ENCODE assay signal across 17 mouse cellular contexts in genomic region chr14:60599044-60599443, GRCm38 (mm10). TPM values are rescaled to one million over a fixed set of nuclear protein-coding genes. Genes with fewer than 3 reads are reported as not detected.
DNase-seq lines count a peak whose midpoint lies in the region; ATAC-seq and TF ChIP-seq lines count a peak whose summit lies in the region.
"Had no signal": no experiment of that assay in that cellular context is flagged by ENCODE, and none has a peak within 500 bp of the region (broad histone marks: within the 10 kb centered on the region; RNA-seq: fewer than 3 reads in every experiment).

No protein-coding gene starts in this region.

- H3K27me3 ChIP-seq in embryonic facial prominence, embryonic 13.5 days: no peaks in the 10 kb centered on the region
- H3K27me3 ChIP-seq in embryonic facial prominence, embryonic 10.5 days (replicated peaks; ENCODE audit: low read depth, poor library complexity, severe bottlenecking): no peaks in the 10 kb centered on the region
- no peaks in the 10 kb centered on the region for H3K27me3 ChIP-seq in lung, embryonic 15.5 days
- no peaks in the 10 kb centered on the region for H3K27me3 ChIP-seq in stomach, embryonic 15.5 days (replicated peaks)
- H3K27me3 ChIP-seq in hindbrain, postnatal 0 days (ENCODE audit: insufficient read depth, low read length): no peaks in the 10 kb centered on the region
- H3K27me3 ChIP-seq: limb, embryonic 15.5 days; Patski had no signal

- H3K27ac ChIP-seq in embryonic facial prominence, embryonic 13.5 days: peak overlapping the region; percentile 39; the same call in 1 of the 2 replicates
- no peak overlapping the region for H3K27ac ChIP-seq in embryonic facial prominence, embryonic 10.5 days (replicated peaks)
- peak overlapping the region; percentile 70 for H3K27ac ChIP-seq in lung, embryonic 15.5 days
- peak overlapping the region; percentile 68; the same call in 1 of the 2 replicates for H3K27ac ChIP-seq in stomach, embryonic 15.5 days
- no peak overlapping the region for H3K27ac ChIP-seq in hindbrain, postnatal 0 days
- H3K27ac ChIP-seq: limb, embryonic 15.5 days; macrophage had no signal

- no peak overlapping the region for H3K9ac ChIP-seq in embryonic facial prominence, embryonic 13.5 days
- H3K9ac ChIP-seq in lung, embryonic 15.5 days: no peak overlapping the region
- no peak overlapping the region for H3K9ac ChIP-seq in stomach, embryonic 15.5 days
- H3K9ac ChIP-seq in hindbrain, postnatal 0 days (replicated peaks; ENCODE audit: low read length): no peak overlapping the region
- H3K9ac ChIP-seq: limb, embryonic 15.5 days had no signal

- DNase-seq in embryonic facial prominence, embryonic 10.5 days (ENCODE audit: low spot score): no peak
- DNase-seq in lung, postnatal 10 days: no peak
- peak; percentile 17 to 27 for DNase-seq in kidney, adult 8-10 months
- no peak for DNase-seq in hindbrain, postnatal 0 days (ENCODE audit: low spot score)
- DNase-seq in adrenal gland, adult (ENCODE audit: inconsistent age in 2 of 2, low spot score in 1 of 2): no peak
- DNase-seq: adrenal gland, adult 2 months; cerebellum, adult 9-11 months; layer of hippocampus, adult 9-11 months; midbrain, embryonic 14.5 days; right cerebral cortex, postnatal 25 days; thymus, postnatal 4 days had no signal

- H3K4me2 ChIP-seq in embryonic facial prominence, embryonic 13.5 days: no peak overlapping the region
- H3K4me2 ChIP-seq in lung, embryonic 15.5 days: no peak overlapping the region
- H3K4me2 ChIP-seq in stomach, embryonic 15.5 days: no peak overlapping the region
- H3K4me2 ChIP-seq in hindbrain, postnatal 0 days (ENCODE audit: low read depth, low read length): no peak overlapping the region
- H3K4me2 ChIP-seq: limb, embryonic 15.5 days had no signal

- peaks cover 8% of the 10 kb centered on the region for H3K4me1 ChIP-seq in embryonic facial prominence, embryonic 13.5 days
- peaks cover 17% of the 10 kb centered on the region for H3K4me1 ChIP-seq in embryonic facial prominence, embryonic 10.5 days
- H3K4me1 ChIP-seq in lung, embryonic 15.5 days: peaks cover 26% of the 10 kb centered on the region
- peaks cover 12% of the 10 kb centered on the region; the same call in 1 of the 2 replicates for H3K4me1 ChIP-seq in stomach, embryonic 15.5 days
- no peaks in the 10 kb centered on the region for H3K4me1 ChIP-seq in hindbrain, postnatal 0 days (ENCODE audit: insufficient read depth, low read length)

- no peaks in the 10 kb centered on the region for H3K36me3 ChIP-seq in embryonic facial prominence, embryonic 13.5 days
- H3K36me3 ChIP-seq in embryonic facial prominence, embryonic 10.5 days (replicated peaks): no peaks in the 10 kb centered on the region
- no peaks in the 10 kb centered on the region for H3K36me3 ChIP-seq in lung, embryonic 15.5 days
- no peaks in the 10 kb centered on the region for H3K36me3 ChIP-seq in stomach, embryonic 15.5 days
- H3K36me3 ChIP-seq in hindbrain, postnatal 0 days (ENCODE audit: insufficient read depth, low read length): no peaks in the 10 kb centered on the region
- H3K36me3 ChIP-seq: limb, embryonic 15.5 days had no signal

- H3K9me3 ChIP-seq in embryonic facial prominence, embryonic 13.5 days: no peaks in the 10 kb centered on the region
- no peaks in the 10 kb centered on the region for H3K9me3 ChIP-seq in embryonic facial prominence, embryonic 10.5 days
- H3K9me3 ChIP-seq in lung, embryonic 15.5 days: no peaks in the 10 kb centered on the region
- no peaks in the 10 kb centered on the region for H3K9me3 ChIP-seq in stomach, embryonic 15.5 days
- no peaks in the 10 kb centered on the region for H3K9me3 ChIP-seq in hindbrain, postnatal 0 days (ENCODE audit: low read length)
- H3K9me3 ChIP-seq: limb, embryonic 15.5 days had no signal

- ATAC-seq in embryonic facial prominence, embryonic 13.5 days (ENCODE audit: insufficient number of reproducible peaks, insufficient read depth, low FRiP score, low TSS enrichment, low read depth): no peak
- ATAC-seq in lung, embryonic 15.5 days (ENCODE audit: borderline replicate concordance, extremely low read depth, low FRiP score, low TSS enrichment): no peak
- no peak for ATAC-seq in stomach, embryonic 15.5 days (ENCODE audit: insufficient read depth, low FRiP score, low read depth)
- ATAC-seq in hindbrain, postnatal 0 days: no peak
- ATAC-seq: Patski had no signal

- TF ChIP-seq CTCF in hindbrain, postnatal 0 days (IDR thresholded peaks at IDR 0.05; ENCODE audit: low read depth): no peak

- 73% methylated on average over 2 of the region's 2 CpGs for WGBS in embryonic facial prominence, embryonic 13.5 days
- WGBS in embryonic facial prominence, embryonic 10.5 days: 77% methylated on average over 2 of the region's 2 CpGs
- WGBS in lung, embryonic 15.5 days: 39% methylated on average over 2 of the region's 2 CpGs
- 64% methylated on average over 2 of the region's 2 CpGs for WGBS in stomach, embryonic 15.5 days
- WGBS in hindbrain, postnatal 0 days: 88% methylated on average over 2 of the region's 2 CpGs

- no peak overlapping the region for H3K4me3 ChIP-seq in embryonic facial prominence, embryonic 13.5 days
- H3K4me3 ChIP-seq in embryonic facial prominence, embryonic 10.5 days: no peak overlapping the region
- H3K4me3 ChIP-seq in lung, embryonic 15.5 days: no peak overlapping the region
- no peak overlapping the region for H3K4me3 ChIP-seq in stomach, embryonic 15.5 days (replicated peaks)
- H3K4me3 ChIP-seq in hindbrain, postnatal 0 days (ENCODE audit: low read length): no peak overlapping the region
- H3K4me3 ChIP-seq: limb, embryonic 15.5 days had no signal

RNA-seq across cellular contexts. Expression of gene Spata13, which starts 34.8 kb away (rescaled TPM):
- polyA plus RNA-seq in embryonic facial prominence, embryonic 13.5 days (2015; fragmentation: Nextera tagmentation; extraction: Ambion mirVana): 15.8 and 17.8 TPM in 2 replicates
- 28.2 and 39.6 TPM in 2 replicates for polyA plus RNA-seq in embryonic facial prominence, embryonic 10.5 days (2016; fragmentation: Nextera tagmentation; extraction: Ambion mirVana)
- 16.1 and 18.1 TPM in 2 replicates for polyA plus RNA-seq in lung, embryonic 15.5 days (2015; fragmentation: Nextera tagmentation; extraction: Ambion mirVana)
- polyA plus RNA-seq in stomach, embryonic 15.5 days (2015; fragmentation: Nextera tagmentation; extraction: Ambion mirVana): 21.5 and 28.6 TPM in 2 replicates
- total RNA-seq in hindbrain, postnatal 0 days (2014; rRNA removed): 34.1 and 39.8 TPM in 2 replicates
- polyA plus RNA-seq in hindbrain, postnatal 0 days (2015; fragmentation: Nextera tagmentation; extraction: Ambion mirVana): 16.5 and 17.0 TPM in 2 replicates

Comparison
In these comparisons a context has a peak if more than half of its experiments do, and no peak if none do; other contexts are left out.
1. H3K27ac ChIP-seq: peak in embryonic facial prominence, embryonic 13.5 days (single experiment), lung, embryonic 15.5 days (single experiment) and stomach, embryonic 15.5 days (single experiment); none in embryonic facial prominence, embryonic 10.5 days (single experiment) and hindbrain, postnatal 0 days (single experiment).
2. DNase-seq: peak in kidney, adult 8-10 months (2 of 2); none in embryonic facial prominence, embryonic 10.5 days (single experiment), lung, postnatal 10 days (single experiment), hindbrain, postnatal 0 days (single experiment) and adrenal gland, adult (0 of 2).